Mouse (Mus musculus): ENCODE data around the gene Dnah2.

The Dnah2 gene

GRCm38 (mm10) chr11:69406867-69407723 lies 141.8 kb downstream of the Dnah2 start:
- no peak for DNase-seq (ENCODE audit: low spot score)

GRCm38 (mm10) chr11:69406282-69406681 lies 142.6 kb downstream of the Dnah2 start:
- DNase-seq (ENCODE audit: low spot score) = no peak

GRCm38 (mm10) chr11:69405397-69406200 lies 143.3 kb downstream of the Dnah2 start:
- no peak for DNase-seq (ENCODE audit: low spot score)

GRCm38 (mm10) chr11:69404595-69405396 lies 144.1 kb downstream of the Dnah2 start:
- no peak for DNase-seq (ENCODE audit: low spot score)

- DNase-seq (ENCODE audit: low spot score) = no peak
Measured at GRCm38 (mm10) chr11:69403691-69404594, 145.0 kb downstream of the Dnah2 start.

GRCm38 (mm10) chr11:69401987-69402386 lies 146.9 kb downstream of the Dnah2 start:
- DNase-seq (ENCODE audit: low spot score) = no peak

- peak; percentile 83 for DNase-seq (ENCODE audit: low spot score)
Measured at GRCm38 (mm10) chr11:69401210-69401637, 147.7 kb downstream of the Dnah2 start.

- no peak for DNase-seq (ENCODE audit: low spot score)
Measured at GRCm38 (mm10) chr11:69400083-69400850, 148.6 kb downstream of the Dnah2 start.

GRCm38 (mm10) chr11:69399201-69400082 lies 149.5 kb downstream of the Dnah2 start:
- DNase-seq (ENCODE audit: low spot score) = peak; percentile 11

GRCm38 (mm10) chr11:69398486-69399200 lies 150.3 kb downstream of the Dnah2 start:
- DNase-seq (ENCODE audit: low spot score) = no peak

- DNase-seq (ENCODE audit: low spot score) = peak; percentile 17
Measured at GRCm38 (mm10) chr11:69398059-69398458, 150.9 kb downstream of the Dnah2 start, which contains the start of gene Tmem88. Gene Tmem88, minus strand, starts transcription at chr11:69398234.

- peak; percentile 28 for DNase-seq (ENCODE audit: low spot score)
Measured at GRCm38 (mm10) chr11:69397581-69398057, 151.3 kb downstream of the Dnah2 start.

- peak; percentile 15 for DNase-seq (ENCODE audit: low spot score)
Measured at GRCm38 (mm10) chr11:69396772-69397171, 152.1 kb downstream of the Dnah2 start.

- DNase-seq (ENCODE audit: low spot score) = peak; percentile 82
Measured at GRCm38 (mm10) chr11:69395634-69396373, 153.1 kb downstream of the Dnah2 start.

GRCm38 (mm10) chr11:69395235-69395633 lies 153.7 kb downstream of the Dnah2 start, which contains the start of the genes Naa38 and Cyb5d1:
Gene Naa38, plus strand, starts transcription at chr11:69395487.
Gene Cyb5d1, minus strand, starts transcription at chr11:69395631.
- DNase-seq (ENCODE audit: low spot score) = peak; percentile 79

GRCm38 (mm10) chr11:69394591-69395167 lies 154.2 kb downstream of the Dnah2 start:
- peak; percentile 9 for DNase-seq (ENCODE audit: low spot score)
